Mouse (Mus musculus): ENCODE measurements at regions not wholly inside any gene's neighbourhood (a gene's known extent, or its start where the extent isn't known, plus 50 kb on each side); places are given as distances from the start of the nearest gene placed in this dataset.

- no peak for TF ChIP-seq JUN (IDR thresholded peaks at IDR 0.05; ENCODE audit: insufficient read depth, low read depth, low read length)
- no peak for TF ChIP-seq POLR2A (IDR thresholded peaks at IDR 0.05; ENCODE audit: low read depth, low read length)
- no peak for TF ChIP-seq KAT2A (IDR thresholded peaks at IDR 0.05; ENCODE audit: insufficient replicate concordance, low read length)
- no peak for TF ChIP-seq POLR2AphosphoS2 (IDR thresholded peaks at IDR 0.05; ENCODE audit: low read depth, low read length)
- TF ChIP-seq CTCF (conservative IDR thresholded peaks at IDR 0.05 in 1 of 2, IDR thresholded peaks at IDR 0.05 in 1 of 2; ENCODE audit: low read depth in 2 of 2, low read length in 2 of 2), result no peak
- no peak for TF ChIP-seq EP300 (IDR thresholded peaks at IDR 0.05; ENCODE audit: low read length)
- no peak for TF ChIP-seq CHD1 (IDR thresholded peaks at IDR 0.05; ENCODE audit: low read depth, low read length)
- no peak for TF ChIP-seq USF2 (conservative IDR thresholded peaks at IDR 0.05; ENCODE audit: low read depth, low read length)
- TF ChIP-seq ZC3H11A (IDR thresholded peaks at IDR 0.05; ENCODE audit: low read depth, low read length), result no peak
- TF ChIP-seq RAD21 (IDR thresholded peaks at IDR 0.05; ENCODE audit: low read depth, low read length), result no peak
- TF ChIP-seq ETS1 (conservative IDR thresholded peaks at IDR 0.05; ENCODE audit: low read depth, low read length), result no peak
- Histone ChIP-seq H3K4me1 (ENCODE audit: control insufficient read depth in 1 of 2, insufficient read depth in 2 of 2) (no peaks in the 10 kb centered on the region), H3K9me3 (replicated peaks; ENCODE audit: low read length) (no peaks in the 10 kb centered on the region), H3K36me3 (replicated peaks in 1 of 2; ENCODE audit: control insufficient read depth in 1 of 2, insufficient read depth in 1 of 2, low read length in 1 of 2) (no peaks in the 10 kb centered on the region), H3K27me3 (replicated peaks) (no peaks in the 10 kb centered on the region), H3K9ac (ENCODE audit: insufficient read depth, low read depth) (no peak overlapping the region), H3K4me3 (replicated peaks in 1 of 3; ENCODE audit: low read depth in 2 of 3, low read length in 2 of 3, poor library complexity in 1 of 3) (no peak overlapping the region), H3K4me2 (ENCODE audit: insufficient read depth, low read depth, poor library complexity, severe bottlenecking) (no peak overlapping the region), H3K27ac (ENCODE audit: insufficient read depth, low read depth) (no peak overlapping the region), H3K79me2 (replicated peaks; ENCODE audit: control insufficient read depth, extremely low read depth, insufficient read depth, poor library complexity, severe bottlenecking) (no peaks in the 10 kb centered on the region)
- dilution Hi-C loops (cut with MboI; ENCODE audit: extremely low pct_ligation_motif_present, extremely low pct_unique_long_range_greater_than_20kb, low sequenced_read_pairs), result no loop called here
- DNase-seq (ENCODE audit: extremely low read depth), result no peak
- in situ Hi-C loops (cut with MboI; ENCODE audit: low pct_ligation_motif_present, low pct_unique_long_range_greater_than_20kb, low sequenced_read_pairs), result no loop called here
These were observed 83.7 kb upstream of the Zfp804b start for GRCm38 (mm10) chr5:7428291-7428690.

DNA sequence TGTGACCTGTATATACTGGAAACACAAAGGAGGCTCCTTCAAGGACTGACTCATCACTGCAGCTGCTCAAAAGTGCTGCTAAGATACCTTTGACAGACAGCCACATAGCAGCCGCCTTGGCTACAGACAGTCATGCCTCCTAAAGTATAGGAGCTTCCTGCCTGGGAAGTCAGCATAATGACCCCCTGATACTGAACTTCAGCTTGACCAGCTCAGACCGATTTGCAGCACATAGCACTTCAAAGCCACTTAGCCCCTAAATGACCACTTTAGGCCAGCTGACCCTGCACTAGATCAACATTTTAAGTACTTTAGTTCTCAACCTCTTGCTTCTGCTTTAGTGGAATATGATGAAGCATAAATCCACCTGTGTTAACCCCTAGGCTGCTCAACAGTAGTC is 91.9 kb upstream of the Zfp804b start:
- Histone ChIP-seq H3K4me3 (replicated peaks in 1 of 3; ENCODE audit: low read depth in 2 of 3, low read length in 2 of 3, poor library complexity in 1 of 3) (no peak overlapping the region), H3K36me3 (replicated peaks in 1 of 2; ENCODE audit: control insufficient read depth in 1 of 2, insufficient read depth in 1 of 2, low read length in 1 of 2) (no peaks in the 10 kb centered on the region), H3K27me3 (replicated peaks) (no peaks in the 10 kb centered on the region), H3K79me2 (replicated peaks; ENCODE audit: control insufficient read depth, extremely low read depth, insufficient read depth, poor library complexity, severe bottlenecking) (no peaks in the 10 kb centered on the region), H3K9ac (ENCODE audit: insufficient read depth, low read depth) (no peak overlapping the region), H3K9me3 (replicated peaks; ENCODE audit: low read length) (no peaks in the 10 kb centered on the region), H3K4me1 (ENCODE audit: control insufficient read depth in 1 of 2, insufficient read depth in 2 of 2) (no peaks in the 10 kb centered on the region), H3K4me2 (ENCODE audit: insufficient read depth, low read depth, poor library complexity, severe bottlenecking) (no peak overlapping the region), H3K27ac (ENCODE audit: insufficient read depth, low read depth) (no peak overlapping the region)
- TF ChIP-seq ELF1 (IDR thresholded peaks at IDR 0.05; ENCODE audit: low read depth, low read length), result no peak
- TF ChIP-seq ZC3H11A (IDR thresholded peaks at IDR 0.05; ENCODE audit: low read depth, low read length), result no peak
- no peak for TF ChIP-seq PAX5 (IDR thresholded peaks at IDR 0.05; ENCODE audit: low read length)
- TF ChIP-seq E2F4 (IDR thresholded peaks at IDR 0.05; ENCODE audit: insufficient replicate concordance, low read depth, low read length), result no peak
- TF ChIP-seq MAZ (IDR thresholded peaks at IDR 0.05; ENCODE audit: low read depth, low read length), result no peak
- no peak for TF ChIP-seq MEF2A (IDR thresholded peaks at IDR 0.05; ENCODE audit: borderline replicate concordance, low read depth, low read length)
- no peak for TF ChIP-seq USF1 (IDR thresholded peaks at IDR 0.05; ENCODE audit: low read depth, low read length)
- TF ChIP-seq ZNF384 (IDR thresholded peaks at IDR 0.05; ENCODE audit: low read depth, low read length), result no peak
- no peak for TF ChIP-seq NELFE (IDR thresholded peaks at IDR 0.05; ENCODE audit: low read depth, low read length)
- no peak for DNase-seq (ENCODE audit: extremely low read depth)
- in situ Hi-C loops (cut with MboI; ENCODE audit: low pct_ligation_motif_present, low pct_unique_long_range_greater_than_20kb, low sequenced_read_pairs) (no loop called here), dilution Hi-C loops (cut with MboI; ENCODE audit: extremely low pct_ligation_motif_present, extremely low pct_unique_long_range_greater_than_20kb, low sequenced_read_pairs) (no loop called here)
